Mouse (Mus musculus) brain, embryonic 14.5 days (tissue): ENCODE data around the gene Fam120b. TPM values are rescaled to one million over a fixed set of nuclear protein-coding genes. Genes with fewer than 3 reads are reported as not detected.

Experiments used
- DNase-seq: peaks from one replicate; pipeline ENCODE4 v3.0.0-alpha.2; 2011; ENCODE audit warnings: low read depth
- CTCF ChIP-seq: fragments of 200-500 bp; IDR thresholded peaks from 2 replicates; pipeline ENCODE4 v1.5.1; 2012; ENCODE audit warnings: inconsistent platforms, mild to moderate bottlenecking, moderate library complexity, borderline replicate concordance; ENCODE audit not compliant: insufficient read depth, insufficient read length; ENCODE audit errors: extremely low read depth
- POLR2A ChIP-seq: fragments of 200-500 bp; IDR thresholded peaks from 2 replicates; pipeline ENCODE4 v1.6.1; 2012; ENCODE audit warnings: mild to moderate bottlenecking, inconsistent platforms, borderline replicate concordance; ENCODE audit not compliant: poor library complexity, insufficient read depth, insufficient read length, severe bottlenecking; ENCODE audit errors: extremely low read depth
- polyA plus RNA-seq: library from polyadenylated mRNA; depleted of rRNA; stranded (reverse); fragments of >200 nt; gene quantifications from 2 replicates; pipeline ENCODE4 v1.2.3, GENCODE M21; 2012

Gene Fam120b
- polyA plus RNA-seq, 1 experiment: 29.5 TPM

GRCm38 (mm10) chr17:15420021-15420603 is 24.1 kb downstream of the Fam120b start:
- TF ChIP-seq POLR2A: no peak

GRCm38 (mm10) chr17:15421446-15421845 is 25.4 kb downstream of the Fam120b start:
- DNase-seq: no peak
- TF ChIP-seq CTCF: no peak
- TF ChIP-seq POLR2A: no peak

More at GRCm38 (mm10) chr17:15420021-15420603, 24.1 kb downstream of the Fam120b start:
- DNase-seq: peak; percentile 65

GRCm38 (mm10) chr17:15422666-15423065 is 26.7 kb downstream of the Fam120b start:
- TF ChIP-seq CTCF: no peak
- no peak for TF ChIP-seq POLR2A
- DNase-seq: no peak

- TF ChIP-seq POLR2A: no peak
- no peak for TF ChIP-seq CTCF
- DNase-seq: peak; percentile 67
Measured at GRCm38 (mm10) chr17:15423080-15423765, 27.2 kb downstream of the Fam120b start.

GRCm38 (mm10) chr17:15425931-15426330 is 29.9 kb downstream of the Fam120b start:
- no peak for TF ChIP-seq POLR2A
- TF ChIP-seq CTCF: no peak
- DNase-seq: no peak

- DNase-seq: no peak
- TF ChIP-seq CTCF (no peak), POLR2A (no peak)
Measured at GRCm38 (mm10) chr17:15429451-15429850, 33.4 kb downstream of the Fam120b start.

- TF ChIP-seq POLR2A (no peak), CTCF (no peak)
- DNase-seq: no peak
Measured at GRCm38 (mm10) chr17:15429937-15430336, 33.9 kb downstream of the Fam120b start.

GRCm38 (mm10) chr17:15431021-15431514 is 35.1 kb downstream of the Fam120b start:
- peak; percentile 66 for DNase-seq
- no peak for TF ChIP-seq CTCF
- TF ChIP-seq POLR2A: no peak

- no peak for DNase-seq
- TF ChIP-seq POLR2A (no peak), CTCF (no peak)
Measured at GRCm38 (mm10) chr17:15431551-15431950, 35.5 kb downstream of the Fam120b start.

- no peak for DNase-seq
- TF ChIP-seq POLR2A: no peak
- no peak for TF ChIP-seq CTCF
Measured at GRCm38 (mm10) chr17:15432036-15432435, 36.0 kb downstream of the Fam120b start.

GRCm38 (mm10) chr17:15434748-15435147 is 38.7 kb downstream of the Fam120b start:
- DNase-seq: no peak
- TF ChIP-seq CTCF (no peak), POLR2A (no peak)

GRCm38 (mm10) chr17:15440067-15440462 is 44.1 kb downstream of the Fam120b start:
- DNase-seq: no peak

More at GRCm38 (mm10) chr17:15440067-15440462, 44.1 kb downstream of the Fam120b start:
- TF ChIP-seq POLR2A (no peak), CTCF (no peak)
